In the genomic region with DNA sequence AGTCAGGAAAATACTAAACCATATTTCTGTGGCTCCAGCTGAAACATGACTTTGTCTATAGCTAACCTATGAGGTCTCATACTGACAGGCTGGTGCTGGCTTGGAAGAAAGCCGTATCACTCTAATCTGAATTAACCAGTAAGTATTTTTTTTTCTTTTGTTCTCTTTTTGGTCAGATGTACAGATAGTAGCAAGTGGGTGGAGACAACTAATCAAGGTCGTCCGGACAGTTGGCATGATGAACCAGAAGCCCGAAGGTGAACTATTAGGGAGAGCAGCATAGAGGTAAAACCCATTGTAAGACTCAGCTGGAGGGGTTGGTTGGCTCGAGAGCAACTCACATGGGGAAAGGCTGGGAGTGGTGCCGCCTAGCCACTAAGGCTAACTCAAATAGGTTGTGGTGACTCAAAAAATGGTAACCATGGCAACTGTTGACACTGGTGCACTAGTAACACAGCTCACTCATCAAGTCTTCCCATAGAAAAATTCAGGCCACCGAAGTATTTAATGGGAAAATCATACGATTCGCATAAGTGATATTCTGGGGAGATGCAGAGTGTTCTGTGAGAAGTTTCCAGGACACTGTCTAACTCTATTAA, we compare ENCODE assay signal across 28 mouse cellular contexts. TPM values are rescaled to one million over a fixed set of nuclear protein-coding genes. Genes with fewer than 3 reads are reported as not detected.
DNase-seq lines count a peak whose midpoint lies in the region; ATAC-seq and TF ChIP-seq lines count a peak whose summit lies in the region.
"Had no signal": no experiment of that assay in that cellular context is flagged by ENCODE, and none has a peak within 500 bp of the region (broad histone marks: within the 10 kb centered on the region; RNA-seq: fewer than 3 reads in every experiment).

No protein-coding gene starts in this region.

- ATAC-seq in stomach, embryonic 14.5 days (ENCODE audit: insufficient number of reproducible peaks, insufficient read depth, low FRiP score, low read depth) = 0 out of 2 replicates have a peak, but pooled peaks have one; percentile 20
- ATAC-seq in stomach, postnatal 0 days (ENCODE audit: low FRiP score, low TSS enrichment) = no peak
- ATAC-seq in activated CD4-positive, CD25-positive, alpha-beta regulatory T cell, adult 4 months = no peak
- ATAC-seq in intestine, embryonic 16.5 days = no peak
- ATAC-seq: forebrain, embryonic 16.5 days; hindbrain, embryonic 16.5 days; midbrain, embryonic 13.5 days had no signal

- H3K4me3 ChIP-seq in stomach, embryonic 14.5 days (ENCODE audit: low read depth, low read length) = no peak overlapping the region
- no peak overlapping the region for H3K4me3 ChIP-seq in stomach, postnatal 0 days (ENCODE audit: low read depth, low read length)
- peak overlapping the region in 1 of 2 experiments; percentile 28; a peak in 2 of 4 replicates for H3K4me3 ChIP-seq in MEL (ENCODE audit: control insufficient read depth in 1 of 2, insufficient read depth in 1 of 2, low read depth in 2 of 2, low read length in 2 of 2)
- no peak overlapping the region for H3K4me3 ChIP-seq in left cerebral cortex, adult 2 months
- H3K4me3 ChIP-seq in intestine, embryonic 16.5 days (ENCODE audit: low read length) = no peak overlapping the region
- H3K4me3 ChIP-seq: gastrocnemius, adult 2 months; heart, embryonic 13.5 days; limb, embryonic 12.5 days; lung, embryonic 15.5 days; megakaryocyte, embryonic 14.5 days; midbrain, embryonic 13.5 days; neural tube, embryonic 13.5 days had no signal

- no peaks in the 10 kb centered on the region for H3K36me3 ChIP-seq in stomach, embryonic 14.5 days (ENCODE audit: control insufficient read depth, insufficient read depth, low read length)
- no peaks in the 10 kb centered on the region for H3K36me3 ChIP-seq in stomach, postnatal 0 days (ENCODE audit: control insufficient read depth, insufficient read depth, low read length)
- H3K36me3 ChIP-seq in MEL (ENCODE audit: control insufficient read depth in 1 of 2, insufficient read depth in 2 of 2, low read length in 2 of 2) = peaks cover 0 to 26% of the 10 kb centered on the region in 2 experiments; a peak in 2 of 4 replicates
- no peaks in the 10 kb centered on the region for H3K36me3 ChIP-seq in intestine, embryonic 16.5 days (ENCODE audit: control insufficient read depth, insufficient read depth, low read length)
- H3K36me3 ChIP-seq: heart, embryonic 13.5 days; limb, embryonic 12.5 days; lung, embryonic 15.5 days; midbrain, embryonic 13.5 days; neural tube, embryonic 13.5 days had no signal

- TF ChIP-seq POLR2A in MEL (IDR thresholded peaks at IDR 0.05; ENCODE audit: control insufficient read depth in 1 of 2, insufficient read depth in 1 of 2, low read depth in 1 of 2, low read length in 2 of 2, poor library complexity in 1 of 2) = no peak; a peak in 1 of 4 replicates

- H3K4me1 ChIP-seq in stomach, embryonic 14.5 days (ENCODE audit: control insufficient read depth, insufficient read depth, low read length) = 0 out of 2 replicates have a peak, but pooled peaks cover 6% of the 10 kb centered on the region
- no peaks in the 10 kb centered on the region for H3K4me1 ChIP-seq in stomach, postnatal 0 days (replicated peaks; ENCODE audit: control insufficient read depth, insufficient read depth)
- H3K4me1 ChIP-seq in MEL (ENCODE audit: control insufficient read depth in 1 of 2, insufficient read depth in 2 of 2, low read length in 2 of 2) = peaks cover 20 to 26% of the 10 kb centered on the region in 2 experiments
- H3K4me1 ChIP-seq in intestine, embryonic 16.5 days (ENCODE audit: control insufficient read depth, insufficient read depth, low read length) = peaks cover 8% of the 10 kb centered on the region

- no peaks in the 10 kb centered on the region for H3K79me2 ChIP-seq in MEL (ENCODE audit: control insufficient read depth, insufficient read depth, low read length, poor library complexity)

- no peak for DNase-seq in stomach, postnatal 0 days (ENCODE audit: low spot score)
- DNase-seq in MEL (ENCODE audit: low read depth, low spot score) = peak; percentile 35
- peak; percentile 73 for DNase-seq in fibroblast of lung, adult 2 months (ENCODE audit: low read depth)
- DNase-seq in left cerebral cortex, adult 2 months (ENCODE audit: extremely low spot score in 1 of 2, low spot score in 2 of 2) = no peak
- DNase-seq: adrenal gland, adult 2 months; B cell, adult 2 months; cerebellum, adult 2 months; cerebellum, postnatal 14 days; gastrocnemius, adult 2 months; gastrocnemius, postnatal 36 days; heart, postnatal 10 days; kidney, adult 2 months; kidney, postnatal 4 days; right cerebral cortex, postnatal 4 days; thymus, postnatal 4 days had no signal

- TF ChIP-seq RAD21 in MEL (IDR thresholded peaks at IDR 0.05; ENCODE audit: low read depth, low read length) = no peak

- no peaks in the 10 kb centered on the region for H3K27me3 ChIP-seq in stomach, embryonic 14.5 days (ENCODE audit: control insufficient read depth, insufficient read depth, low read length)
- H3K27me3 ChIP-seq in stomach, postnatal 0 days (ENCODE audit: control insufficient read depth, insufficient read depth, low read length) = no peaks in the 10 kb centered on the region
- H3K27me3 ChIP-seq in MEL (ENCODE audit: control insufficient read depth in 1 of 2, insufficient read depth in 2 of 2, low read length in 2 of 2) = peaks cover 0 to 5% of the 10 kb centered on the region in 2 experiments
- no peaks in the 10 kb centered on the region for H3K27me3 ChIP-seq in intestine, embryonic 16.5 days (replicated peaks; ENCODE audit: control insufficient read depth, insufficient read depth, low read length)
- H3K27me3 ChIP-seq: CH12.LX; heart, embryonic 13.5 days; limb, embryonic 12.5 days; lung, embryonic 15.5 days; midbrain, embryonic 13.5 days; neural tube, embryonic 13.5 days had no signal

- H3K9ac ChIP-seq in stomach, embryonic 14.5 days (replicated peaks; ENCODE audit: low read depth, low read length) = no peak overlapping the region
- no peak overlapping the region for H3K9ac ChIP-seq in stomach, postnatal 0 days (ENCODE audit: low read length)
- no peak overlapping the region for H3K9ac ChIP-seq in MEL (ENCODE audit: control insufficient read depth, low read depth, low read length, poor library complexity, severe bottlenecking)
- no peak overlapping the region for H3K9ac ChIP-seq in intestine, embryonic 16.5 days (ENCODE audit: low read depth, low read length)
- H3K9ac ChIP-seq: heart, embryonic 13.5 days; limb, embryonic 12.5 days; lung, embryonic 15.5 days; midbrain, embryonic 13.5 days; neural tube, embryonic 13.5 days had no signal

- TF ChIP-seq EP300 in stomach, postnatal 0 days (optimal IDR thresholded peaks at IDR 0.05) = no peak
- TF ChIP-seq EP300 in MEL (IDR thresholded peaks at IDR 0.05; ENCODE audit: low read depth in 1 of 2, low read length in 2 of 2) = peak; percentile 15 to 55; a peak in 1 of 4 replicates

- no peak overlapping the region for H3K4me2 ChIP-seq in stomach, embryonic 14.5 days (replicated peaks; ENCODE audit: low read depth, low read length)
- H3K4me2 ChIP-seq in stomach, postnatal 0 days (replicated peaks; ENCODE audit: low read depth) = no peak overlapping the region
- no peak overlapping the region for H3K4me2 ChIP-seq in intestine, embryonic 16.5 days (ENCODE audit: low read depth, low read length)
- H3K4me2 ChIP-seq: heart, embryonic 13.5 days; limb, embryonic 12.5 days; liver, embryonic 11.5 days; lung, embryonic 15.5 days; midbrain, embryonic 13.5 days; neural tube, embryonic 13.5 days had no signal

- no peak for TF ChIP-seq CTCF in stomach, postnatal 0 days (IDR thresholded peaks at IDR 0.05; ENCODE audit: low read depth)
- TF ChIP-seq CTCF in MEL (IDR thresholded peaks at IDR 0.05 in 2 of 3, conservative IDR thresholded peaks at IDR 0.05 in 1 of 3; ENCODE audit: control insufficient read depth in 1 of 3, insufficient read depth in 1 of 3, low read depth in 2 of 3, low read length in 3 of 3, poor library complexity in 1 of 3, severe bottlenecking in 1 of 3) = no peak
- TF ChIP-seq CTCF in left cerebral cortex, adult 2 months (IDR thresholded peaks at IDR 0.05) = no peak

- intact Hi-C loops in left cerebral cortex, adult 2 months (cut with DNase I) = no loop called here

- 67% methylated on average over 9 of the region's 9 CpGs for WGBS in stomach, embryonic 14.5 days
- WGBS in stomach, postnatal 0 days = 62% methylated on average over 9 of the region's 9 CpGs
- WGBS in intestine, embryonic 16.5 days = 77% methylated on average over 9 of the region's 9 CpGs

- no peak overlapping the region for H3K27ac ChIP-seq in stomach, embryonic 14.5 days (ENCODE audit: low read length)
- H3K27ac ChIP-seq in stomach, postnatal 0 days (replicated peaks) = no peak overlapping the region
- no peak overlapping the region for H3K27ac ChIP-seq in MEL (ENCODE audit: control insufficient read depth, low read depth, low read length)
- no peak overlapping the region for H3K27ac ChIP-seq in left cerebral cortex, adult 2 months
- no peak overlapping the region for H3K27ac ChIP-seq in intestine, embryonic 16.5 days (ENCODE audit: low read length)
- H3K27ac ChIP-seq: gastrocnemius, adult 2 months; heart, embryonic 13.5 days; limb, embryonic 12.5 days; lung, embryonic 15.5 days; midbrain, embryonic 13.5 days; neural tube, embryonic 13.5 days had no signal

- no peaks in the 10 kb centered on the region for H3K9me3 ChIP-seq in stomach, embryonic 14.5 days (ENCODE audit: control insufficient read depth, low read depth, low read length)
- no peaks in the 10 kb centered on the region for H3K9me3 ChIP-seq in stomach, postnatal 0 days (ENCODE audit: control insufficient read depth, low read length)
- H3K9me3 ChIP-seq in MEL (replicated peaks; ENCODE audit: insufficient read depth, low read length) = no peaks in the 10 kb centered on the region
- H3K9me3 ChIP-seq in intestine, embryonic 16.5 days (ENCODE audit: control insufficient read depth, low read length) = no peaks in the 10 kb centered on the region
- H3K9me3 ChIP-seq: heart, embryonic 13.5 days; limb, embryonic 12.5 days; lung, embryonic 15.5 days; megakaryocyte, embryonic 14.5 days; midbrain, embryonic 13.5 days; neural tube, embryonic 13.5 days had no signal

TF ChIP-seq in MEL, 35 proteins besides CTCF, POLR2A, EP300 and RAD21 (continues in another document):
- TF ChIP-seq TBP (IDR thresholded peaks at IDR 0.05; ENCODE audit: low read depth, low read length) = peak; percentile 61
- peak; percentile 79 for TF ChIP-seq ZMIZ1 (IDR thresholded peaks at IDR 0.05; ENCODE audit: low read depth, low read length)
- TF ChIP-seq GATA1 (IDR thresholded peaks at IDR 0.05; ENCODE audit: low read depth, low read length) = peak; percentile 41; the same call in 1 of the 2 replicates

RNA-seq across cellular contexts. Expression of gene Csf1, which starts 50.3 kb away (rescaled TPM):
- 11.0 and 14.0 TPM in 2 replicates for polyA plus RNA-seq in stomach, embryonic 14.5 days (2014; fragmentation: Nextera tagmentation; extraction: Ambion mirVana)
- 13.1 and 14.7 TPM in 2 replicates for polyA plus RNA-seq in stomach, postnatal 0 days (2015; fragmentation: Nextera tagmentation; extraction: Ambion mirVana)
- 0.10 and 0.12 TPM in 2 replicates for total RNA-seq in MEL (2012; rRNA removed)
- under 1 TPM in 1 of 2 experiments, not detected in 1; 0.19 TPM for polyA plus RNA-seq in MEL (2012; ENCODE audit: insufficient read depth in 1 of 2, insufficient read length in 2 of 2, low read depth in 1 of 2, low replicate concordance in 2 of 2, missing spikeins in 1 of 2)
- total RNA-seq in left cerebral cortex, adult 2 months (2021) = 10 to 100 TPM; 12.6 to 13.2 TPM
- polyA plus RNA-seq in activated CD4-positive, CD25-positive, alpha-beta regulatory T cell, adult 4 months (2017; shearing (Covaris generic)) = 10 to 100 TPM; 11.0 to 23.3 TPM
- 11.8 and 13.9 TPM in 2 replicates for polyA plus RNA-seq in intestine, embryonic 16.5 days (2015; fragmentation: Nextera tagmentation; extraction: Ambion mirVana)

Comparison
In these comparisons a context has a peak if more than half of its experiments do, and no peak if none do; other contexts are left out.
1. DNase-seq: peak in MEL (single experiment) and fibroblast of lung, adult 2 months (single experiment); none in stomach, postnatal 0 days (single experiment) and left cerebral cortex, adult 2 months (0 of 2).
2. RNA of gene Csf1, which starts 50.3 kb away (polyA plus RNA-seq): 11.0 to 23.3 TPM in activated CD4-positive, CD25-positive, alpha-beta regulatory T cell, adult 4 months, 13.1 to 14.7 TPM in stomach, postnatal 0 days, 11.8 to 13.9 TPM in intestine, embryonic 16.5 days and 11.0 to 14.0 TPM in stomach, embryonic 14.5 days; 0.19 TPM in MEL; every median in the first group is over 10 times any median in the second.